Comparison of ENCODE assay signal across 9 mouse cellular contexts in genomic region chr7:75780812-75781211, GRCm38 (mm10).
DNase-seq lines count a peak whose midpoint lies in the region; ATAC-seq lines count a peak whose summit lies in the region.
"Had no signal": no experiment of that assay in that cellular context is flagged by ENCODE, and none has a peak within 500 bp of the region (broad histone marks: within the 10 kb centered on the region; RNA-seq: fewer than 3 reads in every experiment).

No protein-coding gene starts in this region.

- no peaks in the 10 kb centered on the region for H3K9me3 ChIP-seq in forebrain, embryonic 12.5 days
- H3K9me3 ChIP-seq in forebrain, embryonic 16.5 days (ENCODE audit: control insufficient read depth, low read length): no peaks in the 10 kb centered on the region
- no peaks in the 10 kb centered on the region for H3K9me3 ChIP-seq in limb, embryonic 11.5 days (ENCODE audit: control insufficient read depth, low read length)
- no peaks in the 10 kb centered on the region for H3K9me3 ChIP-seq in stomach, embryonic 16.5 days (replicated peaks; ENCODE audit: control insufficient read depth, low read length)

- intact Hi-C loops in left cerebral cortex, postnatal 25 days (cut with DNase I): no loop called here

- H3K36me3 ChIP-seq in forebrain, embryonic 12.5 days (replicated peaks): peaks cover 28% of the 10 kb centered on the region
- H3K36me3 ChIP-seq in forebrain, embryonic 16.5 days (ENCODE audit: control insufficient read depth, insufficient read depth): no peaks in the 10 kb centered on the region; the same call in 1 of the 2 replicates
- peaks cover 22% of the 10 kb centered on the region for H3K36me3 ChIP-seq in limb, embryonic 11.5 days (ENCODE audit: control insufficient read depth, insufficient read depth, low read length)
- H3K36me3 ChIP-seq in stomach, embryonic 16.5 days (ENCODE audit: control insufficient read depth, insufficient read depth, low read length): 0 out of 2 replicates have a peak, but pooled peaks cover 5% of the 10 kb centered on the region

- H3K4me3 ChIP-seq in forebrain, embryonic 12.5 days (replicated peaks): 0 out of 2 replicates have a peak overlapping the region, but pooled peaks have one; percentile 51
- H3K4me3 ChIP-seq in forebrain, embryonic 16.5 days (replicated peaks; ENCODE audit: low read length): no peak overlapping the region
- peak overlapping the region; percentile 51; the same call in 1 of the 2 replicates for H3K4me3 ChIP-seq in limb, embryonic 11.5 days (ENCODE audit: low read depth, low read length)
- H3K4me3 ChIP-seq in stomach, embryonic 16.5 days (replicated peaks; ENCODE audit: low read length): peak overlapping the region; percentile 69

- H3K27me3 ChIP-seq in forebrain, embryonic 12.5 days: no peaks in the 10 kb centered on the region
- H3K27me3 ChIP-seq in forebrain, embryonic 16.5 days (replicated peaks; ENCODE audit: control insufficient read depth, insufficient read depth, low read length): no peaks in the 10 kb centered on the region
- no peaks in the 10 kb centered on the region for H3K27me3 ChIP-seq in limb, embryonic 11.5 days (ENCODE audit: control insufficient read depth, insufficient read depth, low read length)
- H3K27me3 ChIP-seq in stomach, embryonic 16.5 days (ENCODE audit: control insufficient read depth, insufficient read depth, low read length): no peaks in the 10 kb centered on the region

- H3K4me2 ChIP-seq in forebrain, embryonic 12.5 days: peak overlapping the region; percentile 60
- no peak overlapping the region for H3K4me2 ChIP-seq in forebrain, embryonic 16.5 days (ENCODE audit: low read length)
- peak overlapping the region; percentile 47 for H3K4me2 ChIP-seq in limb, embryonic 11.5 days (ENCODE audit: low read depth, severe bottlenecking)
- peak overlapping the region; percentile 59 for H3K4me2 ChIP-seq in stomach, embryonic 16.5 days (ENCODE audit: low read depth, low read length)

- peaks cover 11% of the 10 kb centered on the region for H3K4me1 ChIP-seq in forebrain, embryonic 12.5 days
- H3K4me1 ChIP-seq in forebrain, embryonic 16.5 days (replicated peaks; ENCODE audit: control insufficient read depth, insufficient read depth, low read length): no peaks in the 10 kb centered on the region
- no peaks in the 10 kb centered on the region for H3K4me1 ChIP-seq in limb, embryonic 11.5 days (ENCODE audit: control insufficient read depth, insufficient read depth, low read length)
- H3K4me1 ChIP-seq in stomach, embryonic 16.5 days (ENCODE audit: control insufficient read depth, insufficient read depth, low read length): peaks cover 10% of the 10 kb centered on the region

- no peak overlapping the region for H3K9ac ChIP-seq in forebrain, embryonic 12.5 days
- H3K9ac ChIP-seq in forebrain, embryonic 16.5 days (replicated peaks; ENCODE audit: low read depth, low read length): no peak overlapping the region
- H3K9ac ChIP-seq in limb, embryonic 11.5 days (ENCODE audit: low read length): no peak overlapping the region
- 0 out of 2 replicates have a peak overlapping the region, but pooled peaks have one; percentile 46 for H3K9ac ChIP-seq in stomach, embryonic 16.5 days (ENCODE audit: low read length)

- no peak for ATAC-seq in forebrain, embryonic 12.5 days (ENCODE audit: low FRiP score)
- no peak for ATAC-seq in forebrain, embryonic 16.5 days
- no peak for ATAC-seq in limb, embryonic 11.5 days (ENCODE audit: insufficient number of reproducible peaks, low FRiP score, low TSS enrichment, low read depth)
- no peak for ATAC-seq in stomach, embryonic 16.5 days (ENCODE audit: insufficient read depth, low FRiP score)

- 29% methylated on average over 1 of the region's 5 CpGs for WGBS in forebrain, embryonic 12.5 days
- 11% methylated on average over 5 of the region's 5 CpGs for WGBS in forebrain, embryonic 16.5 days
- WGBS in limb, embryonic 11.5 days: 15% methylated on average over 3 of the region's 5 CpGs
- WGBS in stomach, embryonic 16.5 days: 16% methylated on average over 2 of the region's 5 CpGs

- H3K27ac ChIP-seq in forebrain, embryonic 12.5 days: no peak overlapping the region
- no peak overlapping the region for H3K27ac ChIP-seq in forebrain, embryonic 16.5 days (ENCODE audit: low read length)
- H3K27ac ChIP-seq in limb, embryonic 11.5 days (replicated peaks; ENCODE audit: low read depth, low read length): no peak overlapping the region
- no peak overlapping the region for H3K27ac ChIP-seq in stomach, embryonic 16.5 days (ENCODE audit: low read length)

- DNase-seq in spleen, postnatal 36 days (ENCODE audit: low spot score in 2 of 2): peak; percentile 34 to 38
- no peak for DNase-seq in spleen, postnatal 14 days (ENCODE audit: low spot score in 2 of 2)
- DNase-seq in limb, embryonic 11.5 days (ENCODE audit: low spot score): no peak
- no peak for DNase-seq in c-Kit-positive CD71-positive TER-119-positive erythroid progenitor cells, embryonic 14.5 days (ENCODE audit: low spot score)
- DNase-seq in left cerebral cortex, postnatal 25 days (ENCODE audit: low spot score in 2 of 2): no peak
- DNase-seq: cerebellum, adult 9-11 months had no signal

Comparison
In these comparisons a context has a peak if more than half of its experiments do, and no peak if none do; other contexts are left out.
1. DNase-seq: peak in spleen, postnatal 36 days (2 of 2); none in spleen, postnatal 14 days (0 of 2), limb, embryonic 11.5 days (single experiment), c-Kit-positive CD71-positive TER-119-positive erythroid progenitor cells, embryonic 14.5 days (single experiment) and left cerebral cortex, postnatal 25 days (0 of 2).